Mouse (Mus musculus): ENCODE data around the gene Calcb.

- TF ChIP-seq POLR2A (IDR thresholded peaks at IDR 0.05; ENCODE audit: control insufficient read depth, low read depth, low read length) (no peak), CTCF (IDR thresholded peaks at IDR 0.05; ENCODE audit: control insufficient read depth, insufficient read depth, insufficient replicate concordance, low read depth, low read length) (no peak)
Observed at GRCm38 (mm10) chr7:114718300-114718699, at the start of gene Calcb.

All from testis, adult 2 months (tissue).